Mouse (Mus musculus) liver, adult 2 months (tissue): ENCODE data around the gene Gm3404.
"Not testable (repeated sequence)": the region's sequence is repeated elsewhere in the genome, so short reads cannot be mapped to it uniquely, and the experiment has no call there.

Experiments used
- CTCF ChIP-seq: fragments of 200-500 bp; IDR thresholded peaks from 2 replicates; pipeline ENCODE4 v1.5.1; 2011; ENCODE audit warnings: low read depth, low read length, control low read depth
- POLR2A ChIP-seq: fragments of 200-500 bp; IDR thresholded peaks from 2 replicates; pipeline ENCODE4 v1.6.1; 2011; ENCODE audit warnings: low read length, control low read depth; ENCODE audit not compliant: insufficient read depth; ENCODE audit errors: extremely low read depth

- TF ChIP-seq CTCF, POLR2A: not testable (repeated sequence)
These were observed 36.6 kb upstream of the Gm3404 start for GRCm38 (mm10) chr5:146488959-146489358.
